Mouse (Mus musculus): ENCODE measurements around the gene Gm17720.
"Not testable (repeated sequence)": the region's sequence is repeated elsewhere in the genome, so short reads cannot be mapped to it uniquely, and the experiment has no call there.

Gm17720 gene

DNA sequence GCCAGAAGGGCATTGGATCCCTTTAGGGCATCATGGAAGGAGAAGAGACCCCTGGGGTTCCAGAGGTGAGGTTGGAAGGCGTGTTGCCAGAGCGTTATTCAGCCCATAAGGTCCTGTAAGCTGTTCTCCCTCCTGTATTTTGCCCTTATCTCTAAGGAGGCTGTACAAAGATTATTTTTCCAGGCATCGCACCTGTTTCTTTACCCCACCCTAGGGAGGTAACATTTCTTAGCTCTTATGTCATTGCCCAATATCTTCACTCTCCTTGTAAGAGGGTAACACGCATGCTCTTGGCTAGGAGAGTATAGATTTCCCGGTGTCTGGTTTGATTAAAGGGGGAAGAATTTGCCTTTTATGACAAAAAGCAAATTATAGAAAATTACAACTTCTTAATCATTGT is 62.9 kb downstream of the Gm17720 start, which contains the start of gene Chst4:
Chst4 (minus strand) TSS at position 82 of the 400 bp plus-strand sequence.
- DNase-seq (ENCODE audit: low read depth, low spot score), result no peak

DNA sequence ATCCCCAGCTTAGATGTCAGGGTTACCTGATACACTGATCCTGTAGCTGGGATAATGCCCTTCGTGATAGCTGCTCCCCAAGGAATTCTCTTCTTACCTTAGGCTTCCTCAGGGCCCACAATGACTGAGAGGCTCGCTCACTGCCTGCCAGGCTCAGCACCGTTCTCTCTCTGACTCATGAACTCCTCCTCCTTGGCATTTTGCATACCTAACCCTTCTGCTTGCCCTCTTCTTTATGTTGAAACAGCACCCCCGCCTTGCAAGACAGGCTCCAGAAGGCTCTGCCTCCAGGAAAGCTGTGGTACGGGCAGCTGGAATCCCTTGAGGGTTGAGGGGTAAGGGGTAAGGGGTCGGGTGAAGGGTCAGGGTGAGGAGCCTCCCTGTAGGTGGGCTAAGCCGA is 63.3 kb downstream of the Gm17720 start:
- DNase-seq (ENCODE audit: low read depth, low spot score), result no peak

DNA sequence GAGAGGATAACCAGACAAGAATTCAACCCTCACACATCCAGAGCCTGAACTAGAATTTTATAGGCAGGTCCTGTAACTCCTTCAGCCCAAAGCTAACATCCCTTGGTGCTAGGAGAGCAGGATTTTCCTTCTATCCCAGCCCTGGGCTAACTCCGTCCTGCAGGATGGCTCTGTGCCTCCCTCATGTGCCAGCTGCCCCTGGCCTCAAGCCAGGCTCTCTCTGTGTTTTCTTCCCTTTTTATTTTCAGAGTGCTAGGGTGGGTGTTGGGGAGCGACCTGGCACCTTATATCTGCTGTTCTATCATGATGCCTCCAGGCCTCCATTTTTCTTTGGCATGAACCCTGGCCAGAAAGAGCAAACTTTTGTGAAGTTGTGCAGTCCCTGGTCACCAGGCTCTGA is 66.4 kb downstream of the Gm17720 start:
- DNase-seq (ENCODE audit: low read depth, low spot score), result no peak

DNA sequence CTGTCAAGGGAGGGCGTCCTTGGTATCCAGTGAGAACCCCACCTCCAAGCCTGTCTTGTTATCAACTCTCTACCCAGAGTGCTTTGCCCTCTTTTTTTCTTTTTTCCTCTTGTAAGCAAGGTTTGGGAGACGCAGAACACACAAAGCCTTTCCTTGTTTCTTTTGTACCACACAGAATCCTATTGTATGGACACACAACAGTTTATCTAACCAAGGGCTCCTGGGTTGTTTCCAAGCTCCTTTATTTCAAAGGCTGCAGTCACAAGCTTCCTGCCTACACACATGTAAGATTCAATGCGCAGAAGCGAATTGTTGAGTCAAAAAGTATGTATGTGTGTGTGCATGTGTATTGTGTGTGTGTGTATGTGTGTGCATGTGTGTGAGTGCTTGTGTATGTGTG is 68.2 kb downstream of the Gm17720 start:
- no peak for DNase-seq (ENCODE audit: low read depth, low spot score)

DNA sequence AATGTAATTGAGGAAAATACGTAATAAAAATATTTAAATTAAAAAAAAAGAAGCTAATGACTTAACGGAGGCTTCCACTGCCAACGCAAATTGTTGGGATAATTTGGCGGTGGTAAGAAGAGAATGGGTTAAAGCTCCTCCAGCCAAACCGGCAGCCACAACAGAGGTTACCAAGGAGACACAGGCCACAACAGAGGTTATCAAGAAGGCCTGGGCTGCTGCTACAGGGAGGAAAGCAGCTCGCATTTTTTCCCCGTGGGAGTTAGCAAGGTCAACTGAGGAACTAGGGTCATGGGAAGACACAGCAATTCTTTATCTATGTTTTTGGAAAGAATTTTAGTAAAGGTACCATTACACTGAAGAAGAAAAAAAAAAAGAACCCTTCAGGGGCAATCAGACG is 68.8 kb downstream of the Gm17720 start:
- DNase-seq (ENCODE audit: low read depth, low spot score), result not testable (repeated sequence)

Data from retina, postnatal 7 days (tissue).